Mouse (Mus musculus): ENCODE measurements around the gene Srrm3. TPM values are rescaled to one million over a fixed set of nuclear protein-coding genes. Genes with fewer than 3 reads are reported as not detected.

Srrm3 gene
- polyA plus RNA-seq, 1 experiment from 2014 or later = 23.6 TPM

GRCm38 (mm10) chr5:135780331-135780730 is 26.4 kb upstream of the Srrm3 start:
- H3K4me3 ChIP-seq (ENCODE audit: low read depth, low read length) = no peak overlapping the region
- peaks cover 15% of the 10 kb centered on the region for H3K4me1 ChIP-seq (ENCODE audit: control insufficient read depth, insufficient read depth, low read length)
- H3K9ac ChIP-seq (ENCODE audit: low read length) = peak overlapping the region; percentile 0
- no peaks in the 10 kb centered on the region for H3K9me3 ChIP-seq (replicated peaks; ENCODE audit: control insufficient read depth, low read length)
- H3K4me2 ChIP-seq (ENCODE audit: low read length) = peak overlapping the region; percentile 92; the same call in 1 of the 2 replicates
- peaks cover 35% of the 10 kb centered on the region for H3K36me3 ChIP-seq (ENCODE audit: control insufficient read depth, insufficient read depth, low read length)
- H3K27ac ChIP-seq (ENCODE audit: low read depth, low read length) = no peak overlapping the region
- no peak for ATAC-seq
- 82% methylated on average over 8 of the region's 8 CpGs for WGBS
- no peak for DNase-seq (ENCODE audit: low spot score)
- H3K27me3 ChIP-seq (replicated peaks; ENCODE audit: control insufficient read depth, insufficient read depth, low read length) = no peaks in the 10 kb centered on the region

GRCm38 (mm10) chr5:135782901-135783300 is 23.8 kb upstream of the Srrm3 start:
- H3K4me2 ChIP-seq (ENCODE audit: low read length) = no peak overlapping the region
- no peak overlapping the region for H3K4me3 ChIP-seq (ENCODE audit: low read depth, low read length)
- ATAC-seq = no peak
- H3K36me3 ChIP-seq (ENCODE audit: control insufficient read depth, insufficient read depth, low read length) = peaks cover 61% of the 10 kb centered on the region
- no peak for DNase-seq (ENCODE audit: low spot score)
- no peak overlapping the region for H3K9ac ChIP-seq (ENCODE audit: low read length)
- peaks cover 12% of the 10 kb centered on the region for H3K4me1 ChIP-seq (ENCODE audit: control insufficient read depth, insufficient read depth, low read length)
- no peaks in the 10 kb centered on the region for H3K9me3 ChIP-seq (replicated peaks; ENCODE audit: control insufficient read depth, low read length)
- no peaks in the 10 kb centered on the region for H3K27me3 ChIP-seq (replicated peaks; ENCODE audit: control insufficient read depth, insufficient read depth, low read length)
- 96% methylated on average over 4 of the region's 4 CpGs for WGBS
- H3K27ac ChIP-seq (ENCODE audit: low read depth, low read length) = no peak overlapping the region

- peak overlapping the region; percentile 18; the same call in 1 of the 2 replicates for H3K9ac ChIP-seq (ENCODE audit: low read length)
Observed at GRCm38 (mm10) chr5:135793996-135794858, 12.5 kb upstream of the Srrm3 start.

GRCm38 (mm10) chr5:135794859-135795181 is 11.9 kb upstream of the Srrm3 start:
- peaks cover 24% of the 10 kb centered on the region for H3K36me3 ChIP-seq (ENCODE audit: control insufficient read depth, insufficient read depth, low read length)
- H3K4me1 ChIP-seq (ENCODE audit: control insufficient read depth, insufficient read depth, low read length) = no peaks in the 10 kb centered on the region
- ATAC-seq = no peak
- H3K9me3 ChIP-seq (replicated peaks; ENCODE audit: control insufficient read depth, low read length) = no peaks in the 10 kb centered on the region
- no peak for DNase-seq (ENCODE audit: low spot score)
- no peak overlapping the region for H3K4me3 ChIP-seq (ENCODE audit: low read depth, low read length)
- 8% methylated on average over 5 of the region's 5 CpGs for WGBS
- no peaks in the 10 kb centered on the region for H3K27me3 ChIP-seq (replicated peaks; ENCODE audit: control insufficient read depth, insufficient read depth, low read length)
- H3K9ac ChIP-seq (ENCODE audit: low read length) = peak overlapping the region; percentile 9; the same call in 1 of the 2 replicates
- peak overlapping the region; percentile 49 for H3K27ac ChIP-seq (ENCODE audit: low read depth, low read length)
- H3K4me2 ChIP-seq (ENCODE audit: low read length) = peak overlapping the region; percentile 35

More at GRCm38 (mm10) chr5:135793996-135794858, 12.5 kb upstream of the Srrm3 start:
- Histone ChIP-seq H3K4me3 (ENCODE audit: low read depth, low read length) (no peak overlapping the region), H3K4me1 (ENCODE audit: control insufficient read depth, insufficient read depth, low read length) (no peaks in the 10 kb centered on the region), H3K36me3 (ENCODE audit: control insufficient read depth, insufficient read depth, low read length) (peaks cover 30% of the 10 kb centered on the region), H3K9me3 (replicated peaks; ENCODE audit: control insufficient read depth, low read length) (no peaks in the 10 kb centered on the region), H3K4me2 (ENCODE audit: low read length) (peak overlapping the region; percentile 35), H3K27me3 (replicated peaks; ENCODE audit: control insufficient read depth, insufficient read depth, low read length) (no peaks in the 10 kb centered on the region), H3K27ac (ENCODE audit: low read depth, low read length) (peak overlapping the region; percentile 49)
- DNase-seq (ENCODE audit: low spot score) = peak; percentile 88
- WGBS = 10% methylated on average over 20 of the region's 20 CpGs
- peak; percentile 90 for ATAC-seq

DNA sequence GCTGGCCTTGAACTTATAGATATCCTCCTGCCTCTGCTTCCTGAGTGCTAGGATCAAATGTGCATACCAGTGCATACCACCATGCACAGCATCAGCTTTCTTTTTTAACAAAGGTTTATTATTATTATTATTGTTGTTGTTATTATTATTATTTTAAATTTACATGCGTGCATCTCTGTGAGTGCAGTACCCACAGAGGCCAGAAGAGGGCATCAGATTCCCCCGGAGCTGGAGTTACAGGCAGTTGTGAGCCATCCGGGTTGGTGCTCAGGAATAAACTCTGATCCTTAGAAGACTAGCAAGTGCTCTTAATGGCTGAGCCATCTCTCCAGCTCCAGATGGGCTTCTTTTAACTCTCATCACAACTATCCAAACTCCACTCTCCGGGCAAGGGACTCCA is 6.9 kb upstream of the Srrm3 start:
- Histone ChIP-seq H3K9ac (ENCODE audit: low read length) (no peak overlapping the region), H3K4me1 (ENCODE audit: control insufficient read depth, insufficient read depth, low read length) (no peaks in the 10 kb centered on the region)
- WGBS = 45% methylated on average over 4 of the region's 4 CpGs

DNA sequence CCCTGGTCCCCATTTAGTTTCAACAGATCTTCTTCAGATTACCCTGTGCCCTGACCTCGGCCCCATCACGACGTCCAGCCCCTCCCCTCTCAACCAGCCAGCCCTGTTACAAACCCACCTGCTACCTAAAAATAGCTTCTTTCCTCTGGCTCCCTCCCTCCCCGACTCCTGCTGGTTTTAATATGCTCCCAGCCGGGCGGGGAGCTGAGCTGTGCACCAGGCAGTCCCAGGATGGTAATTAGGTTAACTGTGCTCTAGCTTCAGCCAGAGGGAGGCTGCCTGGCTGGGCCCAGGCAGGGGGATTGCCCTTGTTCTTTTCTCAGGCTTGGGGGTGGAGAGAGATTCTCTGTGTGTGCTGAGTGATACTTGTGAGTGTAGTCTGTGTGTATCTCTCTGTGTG is 5.8 kb upstream of the Srrm3 start:
- DNase-seq (ENCODE audit: low spot score) (no peak), ATAC-seq (peak; percentile 34; the same call in 1 of the 2 replicates)
- H3K27me3 ChIP-seq (replicated peaks; ENCODE audit: control insufficient read depth, insufficient read depth, low read length) = no peaks in the 10 kb centered on the region
- H3K36me3 ChIP-seq (ENCODE audit: control insufficient read depth, insufficient read depth, low read length) = no peaks in the 10 kb centered on the region
- H3K9ac ChIP-seq (ENCODE audit: low read length) = no peak overlapping the region
- H3K4me3 ChIP-seq (ENCODE audit: low read depth, low read length) = no peak overlapping the region
- WGBS = 0% methylated on average over 6 of the region's 6 CpGs
- no peak overlapping the region for H3K4me2 ChIP-seq (ENCODE audit: low read length)
- no peaks in the 10 kb centered on the region for H3K9me3 ChIP-seq (replicated peaks; ENCODE audit: control insufficient read depth, low read length)
- no peak overlapping the region for H3K27ac ChIP-seq (ENCODE audit: low read depth, low read length)
- no peaks in the 10 kb centered on the region for H3K4me1 ChIP-seq (ENCODE audit: control insufficient read depth, insufficient read depth, low read length)

More for the DNA sequence above, 6.9 kb upstream of the Srrm3 start:
- Histone ChIP-seq H3K4me2 (ENCODE audit: low read length) (no peak overlapping the region), H3K36me3 (ENCODE audit: control insufficient read depth, insufficient read depth, low read length) (no peaks in the 10 kb centered on the region), H3K4me3 (ENCODE audit: low read depth, low read length) (no peak overlapping the region), H3K9me3 (replicated peaks; ENCODE audit: control insufficient read depth, low read length) (no peaks in the 10 kb centered on the region), H3K27ac (ENCODE audit: low read depth, low read length) (no peak overlapping the region), H3K27me3 (replicated peaks; ENCODE audit: control insufficient read depth, insufficient read depth, low read length) (no peaks in the 10 kb centered on the region)
- ATAC-seq = no peak
- DNase-seq (ENCODE audit: low spot score) = no peak

DNA sequence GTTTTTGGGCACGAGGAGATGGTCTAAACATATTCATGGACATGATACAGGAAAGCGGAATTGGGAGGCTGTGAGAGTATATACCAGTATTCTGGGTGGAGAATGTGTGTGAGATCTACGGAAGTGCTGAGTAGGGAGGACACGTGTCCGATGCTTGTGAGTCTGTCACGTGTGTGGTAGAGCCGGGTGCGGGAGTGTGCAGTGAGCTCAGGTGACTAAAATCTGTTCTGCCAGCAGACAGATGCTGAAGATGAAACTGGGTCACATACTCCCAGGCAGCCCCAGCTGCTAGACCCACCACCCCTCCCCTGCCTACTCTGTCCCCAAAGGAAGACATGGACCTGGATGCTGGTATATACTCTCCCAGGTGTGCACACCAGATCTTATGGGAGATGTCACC is 4.0 kb upstream of the Srrm3 start:
- no peaks in the 10 kb centered on the region for H3K36me3 ChIP-seq (ENCODE audit: control insufficient read depth, insufficient read depth, low read length)
- ATAC-seq (no peak), DNase-seq (ENCODE audit: low spot score) (no peak)
- H3K27ac ChIP-seq (ENCODE audit: low read depth, low read length) = no peak overlapping the region
- no peak overlapping the region for H3K4me2 ChIP-seq (ENCODE audit: low read length)
- H3K4me1 ChIP-seq (ENCODE audit: control insufficient read depth, insufficient read depth, low read length) = peaks cover 2% of the 10 kb centered on the region; the same call in 1 of the 2 replicates
- WGBS = 90% methylated on average over 8 of the region's 8 CpGs
- H3K9me3 ChIP-seq (replicated peaks; ENCODE audit: control insufficient read depth, low read length) = no peaks in the 10 kb centered on the region
- H3K4me3 ChIP-seq (ENCODE audit: low read depth, low read length) = no peak overlapping the region
- no peak overlapping the region for H3K9ac ChIP-seq (ENCODE audit: low read length)
- H3K27me3 ChIP-seq (replicated peaks; ENCODE audit: control insufficient read depth, insufficient read depth, low read length) = no peaks in the 10 kb centered on the region

- H3K36me3 ChIP-seq (ENCODE audit: control insufficient read depth, insufficient read depth, low read length) = no peaks in the 10 kb centered on the region
- H3K9ac ChIP-seq (ENCODE audit: low read length) = no peak overlapping the region
- DNase-seq (ENCODE audit: low spot score) (no peak), ATAC-seq (no peak)
- no peak overlapping the region for H3K4me2 ChIP-seq (ENCODE audit: low read length)
- H3K9me3 ChIP-seq (replicated peaks; ENCODE audit: control insufficient read depth, low read length) = no peaks in the 10 kb centered on the region
- H3K27me3 ChIP-seq (replicated peaks; ENCODE audit: control insufficient read depth, insufficient read depth, low read length) = no peaks in the 10 kb centered on the region
- peaks cover 5% of the 10 kb centered on the region; the same call in 1 of the 2 replicates for H3K4me1 ChIP-seq (ENCODE audit: control insufficient read depth, insufficient read depth, low read length)
- H3K27ac ChIP-seq (ENCODE audit: low read depth, low read length) = no peak overlapping the region
- no peak overlapping the region for H3K4me3 ChIP-seq (ENCODE audit: low read depth, low read length)
- WGBS = 67% methylated on average over 4 of the region's 4 CpGs
Observed at GRCm38 (mm10) chr5:135803135-135803534, 3.6 kb upstream of the Srrm3 start.

DNA sequence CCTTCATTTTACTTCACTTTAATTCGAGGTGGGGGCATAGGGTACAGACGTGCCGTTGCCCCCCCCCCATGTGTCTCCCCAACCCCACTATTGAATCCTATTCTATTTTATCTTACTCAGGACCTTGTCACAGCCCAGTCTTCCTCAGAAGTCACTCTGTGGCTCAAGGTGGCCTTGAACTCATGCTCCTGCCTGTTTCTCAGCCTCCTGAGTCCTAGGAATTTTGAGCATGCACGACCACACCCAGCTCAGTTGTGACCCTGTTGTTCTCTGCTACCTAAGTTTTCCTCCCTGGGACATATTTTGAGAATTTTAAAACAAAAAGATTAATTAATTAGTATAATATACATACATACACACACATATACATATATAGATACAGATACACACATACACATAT is 3.0 kb upstream of the Srrm3 start:
- ATAC-seq (no peak), DNase-seq (ENCODE audit: low spot score) (no peak)
- Histone ChIP-seq H3K9ac (ENCODE audit: low read length) (no peak overlapping the region), H3K27ac (ENCODE audit: low read depth, low read length) (no peak overlapping the region), H3K4me3 (ENCODE audit: low read depth, low read length) (no peak overlapping the region), H3K4me1 (ENCODE audit: control insufficient read depth, insufficient read depth, low read length) (peaks cover 7% of the 10 kb centered on the region; the same call in 1 of the 2 replicates), H3K27me3 (replicated peaks; ENCODE audit: control insufficient read depth, insufficient read depth, low read length) (no peaks in the 10 kb centered on the region), H3K9me3 (replicated peaks; ENCODE audit: control insufficient read depth, low read length) (no peaks in the 10 kb centered on the region), H3K36me3 (ENCODE audit: control insufficient read depth, insufficient read depth, low read length) (no peaks in the 10 kb centered on the region), H3K4me2 (ENCODE audit: low read length) (no peak overlapping the region)
- WGBS = 94% methylated on average over 4 of the region's 4 CpGs
